Mouse (Mus musculus): ENCODE measurements at regions not wholly inside any gene's neighbourhood (a gene's known extent, or its start where the extent isn't known, plus 50 kb on each side); places are given as distances from the start of the nearest gene placed in this dataset.
A peak's percentile ranks its signal among the peaks of the same experiment; 100 is the strongest.

DNA sequence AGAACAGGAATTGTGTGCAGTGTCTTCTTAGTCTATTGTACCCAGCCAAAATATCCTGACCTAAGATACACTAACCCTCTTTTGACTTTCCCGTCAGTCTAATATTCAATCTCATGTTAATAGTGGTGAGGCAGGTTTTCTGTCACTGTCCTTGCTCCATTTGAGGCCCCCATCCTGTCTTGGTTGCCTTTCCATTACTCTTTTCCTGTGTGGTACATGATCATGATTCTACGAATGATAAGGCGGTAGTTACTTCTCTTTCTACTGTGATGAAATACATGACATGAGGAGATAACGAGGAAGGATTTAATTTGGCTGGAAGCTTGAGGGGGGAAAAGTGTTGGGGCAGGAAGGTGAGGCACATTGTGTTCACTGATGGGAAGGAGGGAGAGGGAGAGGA is 185.7 kb upstream of the Pgrmc2 start:
- no peaks in the 10 kb centered on the region for H3K36me3 ChIP-seq (ENCODE audit: control insufficient read depth, insufficient read depth, low read length)
- H3K9ac ChIP-seq (ENCODE audit: low read length), result no peak overlapping the region
- WGBS, result 94% methylated on average over 4 of the region's 4 CpGs
- no peaks in the 10 kb centered on the region for H3K4me1 ChIP-seq (ENCODE audit: control insufficient read depth, insufficient read depth, low read length)
- H3K9me3 ChIP-seq (ENCODE audit: control insufficient read depth, low read length), result no peaks in the 10 kb centered on the region
- H3K27me3 ChIP-seq (ENCODE audit: control insufficient read depth, insufficient read depth, low read length), result no peaks in the 10 kb centered on the region
- no peak overlapping the region for H3K4me2 ChIP-seq (ENCODE audit: low read depth)
- DNase-seq (ENCODE audit: low spot score) (no peak), ATAC-seq (ENCODE audit: insufficient read depth, low FRiP score, low TSS enrichment) (no peak)
- H3K4me3 ChIP-seq (ENCODE audit: low read depth, low read length), result no peak overlapping the region
- no peak overlapping the region for H3K27ac ChIP-seq (ENCODE audit: low read depth, low read length)

DNA sequence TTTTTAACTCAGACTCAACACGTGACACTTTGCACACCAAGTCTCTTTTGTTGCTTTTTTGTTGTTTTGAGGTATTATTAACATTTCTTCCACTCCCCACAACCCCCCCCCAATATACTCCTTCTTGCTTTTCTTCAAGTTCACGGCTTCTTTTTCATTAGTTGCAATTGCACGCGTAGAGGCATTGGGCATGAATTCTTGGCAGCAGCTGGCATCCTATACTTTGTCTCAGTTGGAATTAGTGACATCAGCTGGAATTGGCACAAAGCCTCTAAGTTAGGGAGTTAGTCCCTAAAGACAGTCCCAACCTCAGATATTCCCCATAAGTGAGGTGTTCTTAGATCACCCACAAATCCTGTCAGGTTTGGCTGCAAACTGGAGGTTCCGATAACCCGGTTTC is 183.4 kb upstream of the Pgrmc2 start:
- no peak for ATAC-seq (ENCODE audit: insufficient read depth, low FRiP score, low TSS enrichment)

DNA sequence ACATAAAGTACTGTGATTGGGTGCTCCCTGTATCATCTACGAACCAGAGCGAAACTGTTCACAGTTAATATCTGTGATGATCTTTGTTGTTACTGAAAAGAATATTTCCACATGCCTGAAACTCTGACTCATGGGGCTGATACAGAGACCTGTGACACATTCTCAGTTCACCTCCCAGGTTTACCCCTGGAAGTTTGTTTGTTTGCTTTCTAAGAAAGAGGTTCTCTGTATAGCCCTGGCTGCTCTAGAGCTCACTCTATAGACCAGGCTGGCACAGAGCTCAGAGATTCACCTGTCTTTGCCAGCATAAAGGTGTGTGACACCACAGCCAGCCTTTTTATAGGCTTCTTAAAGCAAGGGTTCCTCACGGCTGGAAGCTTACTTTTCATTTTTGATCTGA is 182.6 kb upstream of the Pgrmc2 start:
- no peak overlapping the region for H3K9ac ChIP-seq (ENCODE audit: low read length)
- no peaks in the 10 kb centered on the region for H3K4me1 ChIP-seq (ENCODE audit: control insufficient read depth, insufficient read depth, low read length)
- 92% methylated on average over 3 of the region's 3 CpGs for WGBS
- ATAC-seq (ENCODE audit: insufficient read depth, low FRiP score, low TSS enrichment), result no peak
- H3K27me3 ChIP-seq (ENCODE audit: control insufficient read depth, insufficient read depth, low read length), result no peaks in the 10 kb centered on the region
- no peak overlapping the region for H3K27ac ChIP-seq (ENCODE audit: low read depth, low read length)
- DNase-seq (ENCODE audit: low spot score), result no peak
- H3K4me3 ChIP-seq (ENCODE audit: low read depth, low read length), result no peak overlapping the region
- H3K4me2 ChIP-seq (ENCODE audit: low read depth), result no peak overlapping the region
- H3K9me3 ChIP-seq (ENCODE audit: control insufficient read depth, low read length), result no peaks in the 10 kb centered on the region
- H3K36me3 ChIP-seq (ENCODE audit: control insufficient read depth, insufficient read depth, low read length), result no peaks in the 10 kb centered on the region

More for the DNA sequence above, 183.4 kb upstream of the Pgrmc2 start:
- Histone ChIP-seq H3K4me3 (ENCODE audit: low read depth, low read length) (no peak overlapping the region), H3K27me3 (ENCODE audit: control insufficient read depth, insufficient read depth, low read length) (no peaks in the 10 kb centered on the region), H3K4me2 (ENCODE audit: low read depth) (no peak overlapping the region), H3K4me1 (ENCODE audit: control insufficient read depth, insufficient read depth, low read length) (no peaks in the 10 kb centered on the region), H3K9ac (ENCODE audit: low read length) (no peak overlapping the region), H3K9me3 (ENCODE audit: control insufficient read depth, low read length) (no peaks in the 10 kb centered on the region), H3K27ac (ENCODE audit: low read depth, low read length) (no peak overlapping the region), H3K36me3 (ENCODE audit: control insufficient read depth, insufficient read depth, low read length) (no peaks in the 10 kb centered on the region)
- DNase-seq (ENCODE audit: low spot score), result no peak
- WGBS, result 94% methylated on average over 6 of the region's 6 CpGs

DNA sequence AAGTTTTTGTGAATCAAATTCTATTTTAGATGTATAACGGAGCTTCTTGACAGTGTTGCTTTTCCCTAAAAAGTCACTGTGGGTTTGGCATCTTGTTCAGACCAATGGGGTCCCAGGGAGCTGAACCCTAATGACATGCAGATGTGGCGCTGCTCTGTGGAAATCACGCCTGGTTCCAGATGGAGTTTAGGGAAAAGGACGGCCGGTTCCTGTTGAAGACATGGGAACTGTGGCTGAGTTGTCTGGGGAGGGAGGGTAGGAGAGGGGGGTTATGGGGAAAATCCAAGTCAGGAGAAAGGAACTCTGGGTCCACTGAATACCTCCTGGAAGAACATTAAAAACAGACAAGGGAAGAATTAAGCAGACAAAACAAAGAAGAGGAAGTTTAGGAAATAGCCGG is 175.4 kb upstream of the Pgrmc2 start:
- no peak overlapping the region for H3K4me2 ChIP-seq (ENCODE audit: low read depth)
- H3K4me1 ChIP-seq (ENCODE audit: control insufficient read depth, insufficient read depth, low read length), result no peaks in the 10 kb centered on the region
- H3K4me3 ChIP-seq (ENCODE audit: low read depth, low read length), result no peak overlapping the region
- no peaks in the 10 kb centered on the region for H3K27me3 ChIP-seq (ENCODE audit: control insufficient read depth, insufficient read depth, low read length)
- H3K27ac ChIP-seq (ENCODE audit: low read depth, low read length), result no peak overlapping the region
- WGBS, result 41% methylated on average over 6 of the region's 6 CpGs
- ATAC-seq (ENCODE audit: insufficient read depth, low FRiP score, low TSS enrichment) (no peak), DNase-seq (ENCODE audit: low spot score) (peak; percentile 40)
- no peak overlapping the region for H3K9ac ChIP-seq (ENCODE audit: low read length)
- no peaks in the 10 kb centered on the region for H3K9me3 ChIP-seq (ENCODE audit: control insufficient read depth, low read length)
- no peaks in the 10 kb centered on the region for H3K36me3 ChIP-seq (ENCODE audit: control insufficient read depth, insufficient read depth, low read length)

DNA sequence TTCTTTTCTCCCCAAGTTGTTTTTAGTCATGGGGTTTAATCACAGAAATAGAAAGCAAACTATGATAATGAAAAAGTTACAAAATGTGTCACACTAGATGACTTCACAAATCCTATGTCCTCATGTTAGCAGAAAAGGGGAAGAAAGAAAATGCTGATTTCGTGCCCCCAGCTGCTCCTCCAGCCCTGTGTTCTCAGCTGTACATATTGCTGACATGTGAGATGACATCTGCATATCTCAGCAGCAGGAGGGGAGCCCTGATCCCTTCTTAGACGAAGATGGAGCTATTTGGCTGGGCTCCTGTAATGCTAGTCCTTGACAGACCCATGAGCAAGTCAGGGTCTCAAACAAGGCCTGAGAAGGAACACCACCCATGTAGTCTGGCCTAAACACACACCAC is 162.1 kb upstream of the Pgrmc2 start:
- no peak overlapping the region for H3K9ac ChIP-seq (ENCODE audit: low read length)
- ATAC-seq (ENCODE audit: insufficient read depth, low FRiP score, low TSS enrichment), result no peak
- no peaks in the 10 kb centered on the region for H3K27me3 ChIP-seq (ENCODE audit: control insufficient read depth, insufficient read depth, low read length)
- DNase-seq (ENCODE audit: low spot score), result no peak
- H3K36me3 ChIP-seq (ENCODE audit: control insufficient read depth, insufficient read depth, low read length), result no peaks in the 10 kb centered on the region
- H3K27ac ChIP-seq (ENCODE audit: low read depth, low read length), result no peak overlapping the region
- H3K4me1 ChIP-seq (ENCODE audit: control insufficient read depth, insufficient read depth, low read length), result no peaks in the 10 kb centered on the region
- 57% methylated on average over 2 of the region's 2 CpGs for WGBS
- H3K4me2 ChIP-seq (ENCODE audit: low read depth), result no peak overlapping the region
- no peak overlapping the region for H3K4me3 ChIP-seq (ENCODE audit: low read depth, low read length)
- no peaks in the 10 kb centered on the region for H3K9me3 ChIP-seq (ENCODE audit: control insufficient read depth, low read length)

- Histone ChIP-seq H3K27me3 (ENCODE audit: control insufficient read depth, insufficient read depth, low read length) (no peaks in the 10 kb centered on the region), H3K36me3 (ENCODE audit: control insufficient read depth, insufficient read depth, low read length) (no peaks in the 10 kb centered on the region), H3K4me1 (ENCODE audit: control insufficient read depth, insufficient read depth, low read length) (no peaks in the 10 kb centered on the region), H3K9me3 (ENCODE audit: control insufficient read depth, low read length) (no peaks in the 10 kb centered on the region), H3K4me3 (ENCODE audit: low read depth, low read length) (no peak overlapping the region), H3K9ac (ENCODE audit: low read length) (no peak overlapping the region), H3K4me2 (ENCODE audit: low read depth) (no peak overlapping the region), H3K27ac (ENCODE audit: low read depth, low read length) (no peak overlapping the region)
- no peak for DNase-seq (ENCODE audit: low spot score)
- no peak for ATAC-seq (ENCODE audit: insufficient read depth, low FRiP score, low TSS enrichment)
- 86% methylated on average over 8 of the region's 8 CpGs for WGBS
Measured at GRCm38 (mm10) chr3:41241856-41242552, 159.2 kb upstream of the Pgrmc2 start.

GRCm38 (mm10) chr3:41239801-41240200 is 157.0 kb upstream of the Pgrmc2 start:
- H3K27me3 ChIP-seq (ENCODE audit: control insufficient read depth, insufficient read depth, low read length), result no peaks in the 10 kb centered on the region
- H3K4me2 ChIP-seq (ENCODE audit: low read depth), result no peak overlapping the region
- no peak for DNase-seq (ENCODE audit: low spot score)
- no peaks in the 10 kb centered on the region for H3K4me1 ChIP-seq (ENCODE audit: control insufficient read depth, insufficient read depth, low read length)
- 73% methylated on average over 13 of the region's 13 CpGs for WGBS
- H3K27ac ChIP-seq (ENCODE audit: low read depth, low read length), result no peak overlapping the region
- no peaks in the 10 kb centered on the region for H3K9me3 ChIP-seq (ENCODE audit: control insufficient read depth, low read length)
- ATAC-seq (ENCODE audit: insufficient read depth, low FRiP score, low TSS enrichment), result no peak
- no peaks in the 10 kb centered on the region for H3K36me3 ChIP-seq (ENCODE audit: control insufficient read depth, insufficient read depth, low read length)
- H3K4me3 ChIP-seq (ENCODE audit: low read depth, low read length), result no peak overlapping the region
- no peak overlapping the region for H3K9ac ChIP-seq (ENCODE audit: low read length)

GRCm38 (mm10) chr3:41239246-41239645 is 156.4 kb upstream of the Pgrmc2 start:
- Histone ChIP-seq H3K36me3 (ENCODE audit: control insufficient read depth, insufficient read depth, low read length) (no peaks in the 10 kb centered on the region), H3K27ac (ENCODE audit: low read depth, low read length) (no peak overlapping the region), H3K9ac (ENCODE audit: low read length) (no peak overlapping the region), H3K27me3 (ENCODE audit: control insufficient read depth, insufficient read depth, low read length) (no peaks in the 10 kb centered on the region), H3K9me3 (ENCODE audit: control insufficient read depth, low read length) (no peaks in the 10 kb centered on the region), H3K4me1 (ENCODE audit: control insufficient read depth, insufficient read depth, low read length) (no peaks in the 10 kb centered on the region), H3K4me2 (ENCODE audit: low read depth) (no peak overlapping the region), H3K4me3 (ENCODE audit: low read depth, low read length) (no peak overlapping the region)
- no peak for ATAC-seq (ENCODE audit: insufficient read depth, low FRiP score, low TSS enrichment)
- DNase-seq (ENCODE audit: low spot score), result no peak
- WGBS, result 87% methylated on average over 6 of the region's 6 CpGs

DNA sequence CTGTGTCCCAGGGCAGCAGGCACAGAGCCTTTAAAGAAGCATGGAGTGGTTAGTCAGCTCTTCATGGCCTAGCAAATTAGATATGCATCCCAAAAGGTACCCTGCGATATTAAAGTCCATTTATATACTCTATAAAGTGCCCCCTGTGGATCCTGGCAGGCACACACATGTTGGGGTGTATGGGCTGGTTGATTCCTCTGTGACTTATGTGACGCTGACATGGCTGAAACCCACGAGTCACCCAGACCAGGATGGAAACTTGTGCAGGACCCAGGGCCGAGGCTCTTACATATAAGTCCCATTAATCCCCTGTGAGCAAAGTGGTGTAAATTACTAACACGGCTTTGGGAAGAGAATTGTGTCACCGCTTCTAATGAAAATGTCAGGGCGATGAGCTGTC is 155.2 kb upstream of the Pgrmc2 start:
- WGBS, result 85% methylated on average over 7 of the region's 7 CpGs
- ATAC-seq (ENCODE audit: insufficient read depth, low FRiP score, low TSS enrichment) (no peak), DNase-seq (ENCODE audit: low spot score) (no peak)
- H3K4me3 ChIP-seq (ENCODE audit: low read depth, low read length), result no peak overlapping the region
- H3K36me3 ChIP-seq (ENCODE audit: control insufficient read depth, insufficient read depth, low read length), result no peaks in the 10 kb centered on the region
- no peak overlapping the region for H3K9ac ChIP-seq (ENCODE audit: low read length)
- H3K27me3 ChIP-seq (ENCODE audit: control insufficient read depth, insufficient read depth, low read length), result no peaks in the 10 kb centered on the region
- H3K4me1 ChIP-seq (ENCODE audit: control insufficient read depth, insufficient read depth, low read length), result no peaks in the 10 kb centered on the region
- no peak overlapping the region for H3K27ac ChIP-seq (ENCODE audit: low read depth, low read length)
- H3K4me2 ChIP-seq (ENCODE audit: low read depth), result no peak overlapping the region
- no peaks in the 10 kb centered on the region for H3K9me3 ChIP-seq (ENCODE audit: control insufficient read depth, low read length)

All from neural tube, embryonic 11.5 days (tissue).